Mouse (Mus musculus): ENCODE results near the gene Epc2.

DNA sequence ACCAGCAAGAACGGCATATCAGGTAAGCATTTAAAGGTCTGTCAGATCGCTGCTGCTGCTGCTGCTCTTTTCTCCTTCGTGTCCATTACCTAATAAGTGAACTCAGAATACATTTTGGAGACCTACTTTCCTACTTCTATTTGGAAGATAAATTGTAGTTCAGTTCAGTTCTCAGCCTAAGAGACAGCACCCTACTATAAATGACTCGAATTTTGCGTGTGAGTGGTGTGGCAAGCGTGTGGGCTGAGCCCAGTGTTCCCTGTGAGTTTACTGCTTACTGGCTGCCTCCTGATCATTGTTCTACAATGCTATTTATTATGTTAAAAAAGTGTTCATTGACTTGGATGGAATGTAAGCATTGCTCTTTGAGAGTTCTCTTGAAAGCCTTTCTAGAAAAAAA lies 85.9 kb downstream of the Epc2 start:
- TF ChIP-seq CTCF (IDR thresholded peaks at IDR 0.05; ENCODE audit: extremely low read depth, insufficient read length, insufficient replicate concordance, low read depth, low read length) (no peak), POLR2A (IDR thresholded peaks at IDR 0.05; ENCODE audit: low read depth, low read length) (no peak)

Measured in small intestine, adult 2 months (tissue).